Mouse (Mus musculus): Measurements from ENCODE around the gene Gm10803. TPM values are rescaled to one million over a fixed set of nuclear protein-coding genes. Genes with fewer than 3 reads are reported as not detected.

Gene Gm10803
- polyA plus RNA-seq, 1 experiment from 2014 or later: not detected

GRCm38 (mm10) chr2:93541771-93542170 is 18.6 kb upstream of the Gm10803 start:
- Histone ChIP-seq H3K9ac (no peak overlapping the region), H3K4me1 (peaks cover 4% of the 10 kb centered on the region; the same call in 1 of the 2 replicates), H3K4me2 (no peak overlapping the region), H3K27me3 (replicated peaks) (no peaks in the 10 kb centered on the region), H3K36me3 (replicated peaks) (no peaks in the 10 kb centered on the region), H3K27ac (no peak overlapping the region), H3K4me3 (no peak overlapping the region), H3K9me3 (no peaks in the 10 kb centered on the region)
- 87% methylated on average over 2 of the region's 2 CpGs for WGBS
- ATAC-seq (replicated peaks): no peak

- no peak overlapping the region for H3K4me3 ChIP-seq
- no peak overlapping the region for H3K9ac ChIP-seq
- no peaks in the 10 kb centered on the region for H3K9me3 ChIP-seq
- no peak overlapping the region for H3K4me2 ChIP-seq
- WGBS: 64% methylated on average over 10 of the region's 10 CpGs
- ATAC-seq (replicated peaks): no peak
- no peak overlapping the region for H3K27ac ChIP-seq
- H3K36me3 ChIP-seq (replicated peaks): no peaks in the 10 kb centered on the region
- peaks cover 5% of the 10 kb centered on the region; the same call in 1 of the 2 replicates for H3K4me1 ChIP-seq
- H3K27me3 ChIP-seq (replicated peaks): no peaks in the 10 kb centered on the region
Observed at GRCm38 (mm10) chr2:93552676-93553521, 7.5 kb upstream of the Gm10803 start.

- Histone ChIP-seq H3K27ac (no peak overlapping the region), H3K27me3 (replicated peaks) (no peaks in the 10 kb centered on the region), H3K36me3 (replicated peaks) (no peaks in the 10 kb centered on the region), H3K4me2 (no peak overlapping the region), H3K9ac (no peak overlapping the region), H3K4me3 (no peak overlapping the region), H3K4me1 (peaks cover 5% of the 10 kb centered on the region; the same call in 1 of the 2 replicates), H3K9me3 (no peaks in the 10 kb centered on the region)
- 31% methylated on average over 5 of the region's 5 CpGs for WGBS
- no peak for ATAC-seq (replicated peaks)
Observed at GRCm38 (mm10) chr2:93553905-93554304, 6.5 kb upstream of the Gm10803 start.

- Histone ChIP-seq H3K27ac (no peak overlapping the region), H3K4me1 (no peaks in the 10 kb centered on the region), H3K27me3 (replicated peaks) (no peaks in the 10 kb centered on the region), H3K4me3 (no peak overlapping the region), H3K36me3 (replicated peaks) (no peaks in the 10 kb centered on the region), H3K9me3 (no peaks in the 10 kb centered on the region), H3K9ac (no peak overlapping the region), H3K4me2 (no peak overlapping the region)
- no peak for ATAC-seq (replicated peaks)
- WGBS: 27% methylated on average over 6 of the region's 6 CpGs
Observed at GRCm38 (mm10) chr2:93565647-93566046, 5.3 kb downstream of the Gm10803 start.

GRCm38 (mm10) chr2:93567675-93568074 is 7.3 kb downstream of the Gm10803 start:
- Histone ChIP-seq H3K4me2 (no peak overlapping the region), H3K36me3 (replicated peaks) (no peaks in the 10 kb centered on the region), H3K27ac (no peak overlapping the region), H3K4me1 (no peaks in the 10 kb centered on the region), H3K9ac (no peak overlapping the region), H3K4me3 (no peak overlapping the region), H3K27me3 (replicated peaks) (no peaks in the 10 kb centered on the region), H3K9me3 (no peaks in the 10 kb centered on the region)
- ATAC-seq (replicated peaks): no peak
- 38% methylated on average over 7 of the region's 7 CpGs for WGBS

GRCm38 (mm10) chr2:93572565-93572964 is 12.2 kb downstream of the Gm10803 start:
- H3K27me3 ChIP-seq (replicated peaks): no peaks in the 10 kb centered on the region
- no peaks in the 10 kb centered on the region for H3K4me1 ChIP-seq
- no peak for ATAC-seq (replicated peaks)
- H3K9ac ChIP-seq: no peak overlapping the region
- no peak overlapping the region for H3K4me2 ChIP-seq
- no peak overlapping the region for H3K27ac ChIP-seq
- no peak overlapping the region for H3K4me3 ChIP-seq
- H3K36me3 ChIP-seq (replicated peaks): no peaks in the 10 kb centered on the region
- no peaks in the 10 kb centered on the region for H3K9me3 ChIP-seq
- 72% methylated on average over 5 of the region's 5 CpGs for WGBS

- Histone ChIP-seq H3K27me3 (replicated peaks) (no peaks in the 10 kb centered on the region), H3K9ac (no peak overlapping the region), H3K4me2 (no peak overlapping the region), H3K9me3 (no peaks in the 10 kb centered on the region), H3K4me1 (no peaks in the 10 kb centered on the region), H3K27ac (no peak overlapping the region), H3K4me3 (no peak overlapping the region), H3K36me3 (replicated peaks) (no peaks in the 10 kb centered on the region)
- WGBS: 40% methylated on average over 3 of the region's 3 CpGs
- ATAC-seq (replicated peaks): no peak
Observed at GRCm38 (mm10) chr2:93581271-93581670, 20.9 kb downstream of the Gm10803 start.

- Histone ChIP-seq H3K4me2 (no peak overlapping the region), H3K4me3 (no peak overlapping the region), H3K27me3 (replicated peaks) (no peaks in the 10 kb centered on the region), H3K36me3 (replicated peaks) (no peaks in the 10 kb centered on the region), H3K27ac (no peak overlapping the region), H3K9me3 (no peaks in the 10 kb centered on the region), H3K4me1 (no peaks in the 10 kb centered on the region), H3K9ac (no peak overlapping the region)
- WGBS: 47% methylated on average over 1 of the region's 1 CpGs
- no peak for ATAC-seq (replicated peaks)
Observed at GRCm38 (mm10) chr2:93585821-93586220, 25.5 kb downstream of the Gm10803 start.

- WGBS: 16% methylated on average over 6 of the region's 6 CpGs
- Histone ChIP-seq H3K27ac (no peak overlapping the region), H3K9me3 (no peaks in the 10 kb centered on the region), H3K4me3 (no peak overlapping the region), H3K4me2 (no peak overlapping the region), H3K4me1 (no peaks in the 10 kb centered on the region), H3K36me3 (replicated peaks) (no peaks in the 10 kb centered on the region), H3K9ac (no peak overlapping the region), H3K27me3 (replicated peaks) (no peaks in the 10 kb centered on the region)
- no peak for ATAC-seq (replicated peaks)
Observed at GRCm38 (mm10) chr2:93587446-93587845, 27.1 kb downstream of the Gm10803 start.

GRCm38 (mm10) chr2:93589875-93590274 is 29.5 kb downstream of the Gm10803 start:
- no peak overlapping the region for H3K9ac ChIP-seq
- H3K27ac ChIP-seq: no peak overlapping the region
- 81% methylated on average over 4 of the region's 4 CpGs for WGBS

GRCm38 (mm10) chr2:93591706-93592105 is 31.3 kb downstream of the Gm10803 start:
- H3K9me3 ChIP-seq: no peaks in the 10 kb centered on the region
- 40% methylated on average over 2 of the region's 2 CpGs for whole genome bisulfite sequencing
- no peak overlapping the region for H3K4me2 ChIP-seq
- no peak overlapping the region for H3K27ac ChIP-seq
- H3K27me3 ChIP-seq (replicated peaks): no peaks in the 10 kb centered on the region
- H3K36me3 ChIP-seq (replicated peaks): no peaks in the 10 kb centered on the region
- H3K4me3 ChIP-seq: no peak overlapping the region
- no peak overlapping the region for H3K9ac ChIP-seq
- no peak for ATAC-seq (replicated peaks)
- H3K4me1 ChIP-seq: no peaks in the 10 kb centered on the region

More at GRCm38 (mm10) chr2:93589875-93590274, 29.5 kb downstream of the Gm10803 start:
- Histone ChIP-seq H3K4me3 (no peak overlapping the region), H3K27me3 (replicated peaks) (no peaks in the 10 kb centered on the region), H3K36me3 (replicated peaks) (no peaks in the 10 kb centered on the region), H3K9me3 (no peaks in the 10 kb centered on the region), H3K4me2 (no peak overlapping the region), H3K4me1 (no peaks in the 10 kb centered on the region)
- ATAC-seq (replicated peaks): no peak

GRCm38 (mm10) chr2:93592164-93592790 is 31.9 kb downstream of the Gm10803 start:
- Histone ChIP-seq H3K4me1 (peaks cover under 1% of the 10 kb centered on the region; the same call in 1 of the 2 replicates), H3K9ac (no peak overlapping the region), H3K27me3 (replicated peaks) (no peaks in the 10 kb centered on the region), H3K4me3 (no peak overlapping the region), H3K4me2 (no peak overlapping the region), H3K36me3 (replicated peaks) (no peaks in the 10 kb centered on the region), H3K9me3 (no peaks in the 10 kb centered on the region), H3K27ac (no peak overlapping the region)
- 0 out of 2 replicates have a peak, but pooled peaks have one; percentile 14 for ATAC-seq (replicated peaks)
- WGBS: 27% methylated on average over 11 of the region's 11 CpGs

Data from midbrain, embryonic 15.5 days (tissue).